Mouse (Mus musculus): ENCODE measurements around the gene Asprv1.

Asprv1 gene

GRCm38 (mm10) chr6:86665560-86666307 lies 37.8 kb downstream of the Asprv1 start:
- no peak for DNase-seq (ENCODE audit: low spot score)

GRCm38 (mm10) chr6:86667061-86667460 lies 39.1 kb downstream of the Asprv1 start:
- DNase-seq (ENCODE audit: low spot score), result no peak

GRCm38 (mm10) chr6:86668580-86669239 lies 40.7 kb downstream of the Asprv1 start, which contains the start of gene Mxd1:
Gene Mxd1, minus strand, starts transcription at chr6:86669161.
- DNase-seq (ENCODE audit: low spot score), result peak; percentile 14

- DNase-seq (ENCODE audit: low spot score), result peak; percentile 100
Observed at GRCm38 (mm10) chr6:86669240-86669727, 41.3 kb downstream of the Asprv1 start.

GRCm38 (mm10) chr6:86670873-86671272 lies 42.9 kb downstream of the Asprv1 start:
- DNase-seq (ENCODE audit: low spot score), result peak; percentile 49

GRCm38 (mm10) chr6:86678341-86678740 lies 50.4 kb downstream of the Asprv1 start:
- no peak for DNase-seq (ENCODE audit: low spot score)
